ENCODE assay signal across 7 mouse cellular contexts in the genomic region with DNA sequence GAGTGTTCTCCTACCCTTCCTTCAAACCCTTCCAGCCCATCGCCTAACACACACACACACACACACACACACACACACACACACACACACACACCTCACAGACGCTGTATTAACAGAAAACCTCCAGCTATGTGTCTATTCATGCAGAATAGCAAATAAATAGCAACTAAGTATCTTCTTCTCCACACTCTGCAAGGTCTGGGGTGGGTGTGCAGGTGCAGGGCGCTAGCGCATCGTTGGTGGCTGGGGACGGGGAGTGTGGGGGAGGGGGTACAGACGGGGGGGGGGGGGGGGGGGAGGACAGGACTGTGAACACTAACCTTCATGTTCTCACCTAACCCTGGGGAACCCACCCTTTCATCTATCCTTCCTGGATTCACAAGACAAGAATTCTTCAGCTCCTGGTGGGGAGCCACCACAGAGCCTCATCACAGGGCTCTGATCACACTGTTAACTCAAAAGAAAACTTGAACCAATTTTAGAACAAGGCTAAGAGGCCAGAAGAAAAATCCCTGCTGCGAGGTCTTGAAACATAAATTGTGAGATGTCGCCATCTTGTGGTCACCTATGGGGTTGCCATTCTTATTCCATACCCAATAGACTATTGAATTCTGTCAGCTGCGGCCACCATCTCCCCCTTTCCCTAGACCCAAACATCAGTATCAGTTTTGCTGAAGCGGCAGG.
DNase-seq lines count a peak whose midpoint lies in the region; ATAC-seq and TF ChIP-seq lines count a peak whose summit lies in the region.

No protein-coding gene starts in this region.

- H3K4me3 ChIP-seq in G1E (ENCODE audit: low read depth, low read length) = no peak overlapping the region
- no peak overlapping the region for H3K4me3 ChIP-seq in bone marrow, adult 2 months (replicated peaks; ENCODE audit: control insufficient read depth, low read depth, low read length)

- no peak for TF ChIP-seq POLR2A in bone marrow, adult 2 months (IDR thresholded peaks at IDR 0.05; ENCODE audit: borderline replicate concordance, control insufficient read depth, low read depth, low read length)

- ATAC-seq in G1E (ENCODE audit: extremely low read depth, insufficient number of reproducible peaks, low FRiP score, poor library complexity, severe bottlenecking) = peak; percentile 40
- 0 out of 2 replicates have a peak, but pooled peaks have one; percentile 50 for ATAC-seq in erythroblast, adult 5-6 weeks (replicated peaks; ENCODE audit: low FRiP score, poor library complexity, severe bottlenecking)

- H3K27ac ChIP-seq in bone marrow, adult 2 months (ENCODE audit: control insufficient read depth, insufficient read depth, low read depth, low read length, poor library complexity) = no peak overlapping the region

- H3K4me1 ChIP-seq in G1E (ENCODE audit: insufficient read depth, low read depth, low read length) = 0 out of 2 replicates have a peak, but pooled peaks cover 3% of the 10 kb centered on the region
- no peaks in the 10 kb centered on the region for H3K4me1 ChIP-seq in bone marrow, adult 2 months (ENCODE audit: control insufficient read depth, insufficient read depth, low read length)

- peak; percentile 36; the same call in 1 of the 2 replicates for TF ChIP-seq CTCF in G1E (IDR thresholded peaks at IDR 0.05; ENCODE audit: low read depth, low read length)
- 0 out of 2 replicates have a peak, but pooled peaks have one; percentile 21 for TF ChIP-seq CTCF in bone marrow, adult 2 months (IDR thresholded peaks at IDR 0.05; ENCODE audit: control insufficient read depth, insufficient read depth, low read length)

- peak; percentile 49 for DNase-seq in G1E (ENCODE audit: low spot score)
- peak; percentile 46 to 73 for DNase-seq in heart, postnatal 14 days
- peak; percentile 57 to 85 for DNase-seq in layer of hippocampus, adult 18-20 months (ENCODE audit: low spot score in 2 of 2)
- DNase-seq in lung, postnatal 14 days = peak; percentile 58
- DNase-seq in right cerebral cortex, adult 18-20 months = peak; percentile 82

- intact Hi-C loops in heart, postnatal 14 days (cut with DNase I) = no loop called here

- H3K27me3 ChIP-seq in G1E (ENCODE audit: insufficient read depth, low read length) = no peaks in the 10 kb centered on the region

- WGBS in bone marrow, adult 2 months = 23% methylated on average over 11 of the region's 11 CpGs

- 0 out of 2 replicates have a peak, but pooled peaks cover 5% of the 10 kb centered on the region for H3K9me3 ChIP-seq in G1E (replicated peaks)

- H3K36me3 ChIP-seq in G1E (replicated peaks) = no peaks in the 10 kb centered on the region
